Mouse (Mus musculus) kidney, adult 2 months (tissue): ENCODE measurements around the gene Ccn1.

ENCODE experiments used
- CTCF ChIP-seq: fragments of 200-500 bp; conservative IDR thresholded peaks from 2 replicates; pipeline ENCODE4 v1.5.1; 2011; ENCODE audit warnings: low read depth, mild to moderate bottlenecking, control low read depth, low read length, moderate library complexity, mixed read lengths; ENCODE audit not compliant: insufficient read depth, insufficient read length
- POLR2A ChIP-seq: fragments of 200-500 bp; IDR thresholded peaks from one replicate; pipeline ENCODE4 v1.6.1; 2011; ENCODE audit warnings: low read depth, low read length, control low read depth

DNA sequence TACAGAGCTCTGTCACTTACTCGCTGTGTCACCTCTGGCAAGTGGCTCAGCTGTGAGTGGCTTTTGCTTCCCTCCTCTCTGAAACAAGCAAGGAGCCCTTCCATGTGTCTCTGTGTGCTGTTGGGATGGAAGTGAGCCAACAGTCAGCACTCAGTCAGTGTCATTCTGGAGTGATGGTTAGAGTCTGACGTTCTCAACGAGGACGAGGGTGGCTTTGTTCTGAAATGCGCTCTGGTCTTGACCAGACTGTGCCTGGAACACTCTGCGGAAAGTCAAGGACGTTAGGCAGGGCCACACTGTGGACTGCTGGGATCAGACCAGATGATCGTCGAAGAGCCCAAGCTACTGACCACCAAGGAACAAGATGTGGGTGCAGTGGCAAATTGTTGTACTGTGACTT lies 24.2 kb downstream of the Ccn1 start:
- TF ChIP-seq POLR2A (no peak), CTCF (no peak)
